Mouse (Mus musculus) c-Kit-positive CD71-positive TER-119-negative erythroid progenitor cells, embryonic 14.5 days (primary cell): Measurements from ENCODE around the gene Gemin4.

ENCODE experiments used
- DNase-seq: peaks from one replicate; pipeline ENCODE4 v3.0.0-alpha.2; 2013; ENCODE audit warnings: low read depth

The Gemin4 gene

DNA sequence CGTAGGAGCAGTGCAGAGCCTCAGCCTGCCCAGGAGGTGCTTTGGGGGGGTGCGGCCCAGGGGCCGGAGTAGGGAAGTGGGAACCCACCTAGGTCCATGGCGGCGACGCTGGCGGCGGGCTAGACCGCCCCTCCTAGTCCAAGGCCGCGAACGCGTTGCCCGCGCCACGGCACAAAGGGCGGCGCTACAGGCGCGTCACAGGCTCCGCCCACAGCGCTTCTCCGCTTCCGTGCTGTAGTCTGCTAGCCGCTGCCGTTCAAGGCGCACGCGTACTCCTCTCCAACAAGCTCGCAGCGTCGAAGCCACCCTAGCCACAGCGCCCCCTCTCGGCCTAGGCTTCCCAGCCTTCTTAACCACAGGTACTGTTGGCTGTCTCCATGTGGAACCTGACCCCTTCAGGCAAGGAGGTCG, at the start of gene Gemin4, which contains the start of gene Dbil5:
Gene Gemin4 (minus strand): TSS at position 275 of the 411 bp plus-strand sequence.
Gene Dbil5 (plus strand): TSS at position 219 of the 411 bp plus-strand sequence.
- peak; percentile 98 for DNase-seq

DNA sequence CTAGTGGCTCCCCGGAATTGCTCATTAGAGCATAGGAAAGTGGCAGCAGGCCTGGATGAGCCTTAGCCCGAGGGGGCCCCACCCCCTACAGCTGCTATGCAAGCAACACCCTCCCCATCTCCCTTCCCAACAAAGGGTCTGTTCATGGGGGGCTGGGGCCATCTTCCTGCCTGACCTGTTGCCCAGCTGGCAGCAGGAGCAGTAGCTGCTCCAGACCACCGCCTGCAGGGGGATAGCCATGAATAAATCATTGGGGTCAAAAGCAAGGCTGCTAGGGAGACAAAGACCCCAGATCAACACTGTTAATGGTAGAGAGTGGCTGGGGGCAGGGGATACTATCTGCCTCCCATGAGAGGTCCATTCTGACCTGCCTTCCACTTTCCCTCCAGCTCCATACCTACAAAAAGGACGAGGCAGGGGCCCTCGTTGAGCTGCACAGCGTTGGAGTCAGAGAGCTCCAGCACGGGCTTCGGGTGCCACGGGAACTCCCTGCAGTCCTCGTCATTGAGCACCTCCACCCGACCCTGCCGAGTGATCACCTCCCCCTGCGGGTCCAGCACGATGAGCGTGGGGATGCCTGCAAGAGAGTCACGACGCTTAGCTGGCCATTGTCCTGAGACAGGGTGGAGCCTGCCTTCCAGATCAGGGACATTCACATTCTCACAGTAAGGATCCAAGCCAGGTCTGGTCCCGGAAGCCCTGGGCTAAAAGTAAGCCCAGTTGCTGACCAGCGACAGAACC, 45.3 kb upstream of the Gemin4 start:
- no peak for DNase-seq

DNA sequence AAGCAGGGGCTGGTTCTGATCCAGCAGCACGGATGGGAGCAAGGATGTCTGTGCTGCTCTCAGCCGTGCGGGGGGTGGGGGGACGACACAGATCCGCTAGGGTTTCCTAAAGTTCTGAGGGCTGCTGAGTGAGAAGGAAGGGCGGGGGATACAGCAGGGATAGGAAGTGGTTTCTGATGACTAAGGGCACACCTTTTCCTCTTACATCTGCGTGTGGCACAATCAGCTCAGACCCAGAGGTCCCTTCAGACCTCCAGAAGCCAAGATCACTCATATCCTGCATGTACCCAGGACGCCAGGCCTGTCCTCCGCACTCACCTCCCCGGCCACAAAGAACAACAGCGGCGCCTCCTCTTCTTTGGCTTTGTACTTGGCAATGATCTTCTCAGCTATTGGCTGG, 43.8 kb upstream of the Gemin4 start:
- DNase-seq = no peak

DNA sequence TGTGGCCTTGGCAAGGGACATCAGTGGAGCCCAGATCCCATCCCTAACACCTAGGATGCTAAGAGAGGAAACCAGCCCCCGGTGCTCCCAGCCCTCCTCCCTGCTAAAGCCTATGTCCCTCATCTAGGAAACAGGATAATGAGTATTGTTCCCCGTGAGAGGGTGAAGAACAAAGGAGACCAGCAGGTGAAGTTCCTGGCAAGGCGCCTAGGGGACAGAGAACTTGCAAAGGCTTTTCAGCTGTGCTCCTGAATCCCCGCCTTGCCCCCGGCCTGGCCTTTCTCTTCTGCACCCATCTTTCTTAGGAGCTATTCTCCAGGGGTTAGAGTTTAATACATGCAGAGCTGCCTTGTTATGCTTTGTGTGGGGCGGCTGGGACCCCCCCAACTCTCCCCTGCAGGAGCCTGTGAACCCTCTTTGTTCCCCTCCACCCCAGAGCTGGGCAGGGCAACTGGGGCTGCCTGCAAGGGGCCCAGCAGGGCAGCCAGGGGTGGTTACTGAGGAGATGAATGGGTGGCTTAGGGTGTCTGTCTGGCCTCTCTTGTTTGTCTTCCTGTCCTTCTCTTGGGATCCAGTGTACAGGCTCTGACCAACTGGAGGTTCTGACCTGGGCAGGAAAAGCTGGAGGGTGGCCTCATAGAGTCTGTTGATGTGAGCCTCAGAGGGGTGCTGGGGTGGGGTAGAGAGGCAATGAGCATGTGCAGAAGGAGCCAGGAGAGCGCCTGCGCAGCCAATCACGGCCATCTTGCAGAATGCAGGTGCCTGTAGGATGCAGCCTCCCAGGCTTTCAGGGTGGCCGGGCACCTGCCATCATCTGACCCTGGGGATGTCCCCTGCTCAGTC, 43.0 kb upstream of the Gemin4 start:
- DNase-seq = no peak

DNA sequence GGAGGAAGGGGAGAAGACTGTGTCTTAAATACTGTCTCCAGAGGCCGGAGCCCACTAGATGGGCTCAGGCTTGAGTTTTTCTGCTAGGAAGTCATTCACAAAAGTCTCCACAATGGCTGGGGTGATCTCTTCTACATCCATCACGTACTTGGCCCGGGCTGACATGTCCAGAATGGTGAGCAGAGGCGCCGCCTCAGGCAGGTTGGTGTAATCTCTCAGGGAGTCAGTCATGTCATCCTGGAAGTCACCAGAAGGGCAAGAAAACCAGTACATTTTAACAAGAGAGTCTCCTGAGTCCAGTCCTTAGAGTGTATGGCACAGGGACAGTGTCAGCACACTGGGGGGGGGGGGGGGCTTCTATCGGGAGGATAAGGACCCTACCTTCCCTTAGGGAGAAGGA, 41.0 kb upstream of the Gemin4 start:
- no peak for DNase-seq

DNA sequence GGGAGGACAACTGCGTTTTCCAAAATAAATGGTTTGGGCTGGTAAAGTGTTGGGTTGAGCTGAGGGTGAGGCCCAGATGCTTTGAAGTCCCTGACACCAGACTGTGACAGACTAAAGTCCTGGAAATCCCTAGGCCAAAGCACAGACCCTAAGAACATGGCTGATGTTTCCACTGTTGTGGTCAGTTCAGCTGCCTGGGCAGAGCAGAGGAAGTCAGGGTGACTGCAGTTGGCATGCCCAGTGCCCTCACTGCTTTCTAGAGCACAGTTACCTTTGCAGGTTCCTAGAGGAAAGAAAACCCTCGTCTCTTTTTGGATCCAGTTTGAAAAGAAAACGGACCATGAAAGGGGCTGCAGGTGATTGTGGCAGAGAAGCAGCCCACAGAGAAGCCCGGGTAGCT, 39.9 kb upstream of the Gemin4 start:
- DNase-seq = no peak

DNA sequence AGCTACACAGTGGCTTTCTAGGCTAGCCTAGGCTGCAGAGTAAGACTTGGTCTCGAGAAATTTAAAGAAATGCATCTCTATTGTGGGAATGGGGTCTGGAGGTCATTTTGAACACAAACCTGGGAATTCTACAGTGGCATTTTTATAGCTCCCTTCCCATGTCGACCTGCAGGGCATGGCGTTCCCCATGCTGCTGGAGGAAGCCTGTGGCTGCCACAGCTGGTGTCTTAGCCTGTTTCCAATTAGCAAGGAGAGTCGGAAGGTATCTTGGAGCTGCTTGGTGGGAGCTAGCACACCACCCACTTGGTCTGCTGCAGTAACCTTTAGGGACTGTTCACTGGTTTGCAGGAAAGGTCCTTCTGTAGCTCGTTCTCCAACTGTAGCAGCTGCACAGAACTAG, 38.7 kb upstream of the Gemin4 start:
- no peak for DNase-seq

DNA sequence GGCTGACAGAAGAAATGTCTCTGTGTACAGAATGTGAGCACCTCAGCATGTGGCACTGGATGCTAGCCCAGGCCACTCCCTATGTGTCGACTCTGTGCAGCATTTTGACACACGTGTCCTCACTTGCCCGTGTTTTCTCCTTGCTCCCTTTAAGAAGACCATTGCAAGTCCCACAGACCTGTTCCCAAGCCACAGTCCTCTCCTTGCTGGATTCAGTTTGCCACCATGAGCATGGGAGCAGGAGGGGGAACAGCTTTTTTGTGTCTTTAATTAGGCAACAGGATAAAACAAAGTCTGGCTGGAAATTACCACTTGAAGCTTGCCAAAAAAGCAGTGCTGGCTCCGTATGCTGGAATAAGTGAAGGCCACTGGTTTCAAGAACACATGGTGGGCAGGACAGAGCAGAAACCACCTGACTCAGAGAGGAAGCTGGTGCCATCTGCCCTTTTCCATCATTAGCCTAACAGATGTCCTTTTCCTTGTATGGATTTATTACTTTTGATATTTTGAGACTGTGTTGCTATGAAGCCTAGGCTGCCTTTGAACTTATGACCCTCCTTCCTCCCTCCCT, 38.1 kb upstream of the Gemin4 start:
- no peak for DNase-seq

DNA sequence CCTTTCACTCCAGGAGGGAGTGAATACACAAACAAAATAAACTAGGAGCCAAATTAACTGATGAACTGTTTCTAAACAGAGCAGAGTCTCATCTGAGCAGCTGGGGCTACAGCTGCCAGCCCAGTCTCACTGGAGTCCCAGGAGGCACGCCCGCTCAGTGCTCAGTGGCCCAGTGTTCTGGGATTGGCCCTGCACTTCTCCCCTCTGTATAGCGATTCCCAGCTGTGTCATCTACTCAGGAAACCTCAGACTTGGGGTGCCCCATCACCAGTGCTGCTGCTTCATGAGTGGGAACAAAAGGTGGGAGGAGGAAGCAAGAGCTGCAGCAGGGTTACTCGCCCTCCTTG, 36.4 kb upstream of the Gemin4 start:
- DNase-seq = no peak

DNA sequence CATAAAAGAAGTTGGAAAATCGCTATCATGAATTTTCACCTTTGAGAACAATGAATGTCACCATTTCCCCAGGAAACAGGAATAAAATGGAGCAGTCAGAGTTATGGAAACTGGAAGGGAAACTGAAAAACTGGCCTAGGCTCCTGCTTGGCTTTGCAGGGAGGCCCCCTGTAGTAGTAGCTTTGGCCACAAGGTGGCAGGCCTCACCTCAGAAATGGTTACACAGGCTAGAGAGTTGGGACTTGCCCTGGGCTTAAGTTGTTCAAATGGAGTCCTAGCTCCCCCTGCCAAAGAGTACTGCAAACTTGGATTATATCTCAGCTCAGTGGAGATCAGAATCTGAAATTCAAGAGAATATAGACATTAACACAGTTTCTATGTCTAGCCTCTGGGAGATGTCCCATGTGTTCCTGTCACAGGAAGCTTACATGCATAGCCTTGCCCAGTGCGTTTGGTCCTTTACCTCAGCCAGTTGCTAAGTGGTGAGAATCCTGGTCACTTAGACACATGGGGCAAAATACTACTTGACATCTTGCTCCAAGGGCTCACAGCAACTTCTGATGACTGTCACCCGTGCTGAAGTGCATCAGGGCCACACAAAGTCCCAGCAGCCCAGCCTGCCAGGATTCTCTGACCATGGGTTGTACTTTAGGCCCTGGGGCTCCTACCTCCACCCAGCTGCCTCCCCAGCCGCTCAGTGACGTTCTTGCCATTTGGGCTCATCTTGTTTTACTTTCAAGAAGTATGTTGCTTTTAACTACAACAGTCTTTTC, 35.9 kb upstream of the Gemin4 start:
- peak; percentile 46 for DNase-seq

DNA sequence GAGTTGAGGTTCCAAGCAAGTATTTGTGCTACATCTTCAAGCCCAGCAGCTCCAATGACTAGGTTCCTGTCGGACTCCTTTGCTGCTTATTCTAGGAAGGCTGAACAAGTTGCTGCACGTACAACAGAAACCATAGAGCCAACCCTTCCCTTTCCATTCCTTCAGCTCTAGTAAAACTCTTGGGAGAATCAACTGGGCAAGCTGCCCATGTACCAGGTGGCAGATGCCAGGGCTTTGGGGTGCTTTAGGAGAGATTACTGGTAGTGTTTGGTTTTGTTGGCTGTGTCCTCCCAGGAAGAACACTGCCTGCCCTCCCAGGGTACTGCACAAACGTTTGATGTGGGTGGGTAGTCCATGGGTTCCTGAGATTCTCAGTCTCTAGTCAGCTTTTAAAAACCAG, 34.6 kb upstream of the Gemin4 start:
- DNase-seq = no peak

DNA sequence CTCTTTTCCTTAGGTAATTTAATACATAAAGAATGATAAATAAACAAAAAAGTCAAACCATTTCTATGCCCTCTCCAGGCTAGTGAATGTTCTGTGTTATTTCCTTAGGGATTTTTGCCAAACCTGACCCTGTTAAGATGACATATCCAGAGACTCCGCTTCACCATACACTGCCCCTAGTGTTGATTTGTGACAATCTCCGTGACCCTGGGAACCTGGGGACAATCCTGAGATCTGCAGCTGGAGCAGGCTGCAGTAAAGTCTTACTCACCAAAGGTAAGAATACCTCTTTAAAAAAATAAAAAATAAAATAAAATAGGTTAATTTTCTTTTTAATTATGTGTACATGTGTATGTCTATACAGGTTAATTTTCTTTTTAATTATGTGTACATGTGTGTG, 29.8 kb upstream of the Gemin4 start:
- DNase-seq = no peak

DNA sequence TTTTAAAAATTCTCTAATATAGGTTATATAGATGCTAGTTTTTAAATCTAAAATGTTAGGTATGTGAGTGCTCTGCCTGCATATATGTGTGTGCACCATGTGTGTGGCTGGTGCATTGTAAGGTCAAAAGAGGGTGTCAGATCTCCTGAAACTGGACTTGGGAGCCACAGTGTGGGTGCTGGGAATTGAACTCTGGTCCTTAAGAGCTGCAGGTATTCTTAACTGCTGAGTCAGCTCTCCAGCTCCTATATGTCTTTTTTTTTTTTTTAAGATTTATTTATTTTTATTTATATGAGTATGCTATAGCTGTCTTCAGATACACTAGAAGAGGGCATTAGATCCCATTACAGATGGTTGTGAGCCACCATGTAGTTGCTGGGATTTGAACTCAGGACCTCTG, 29.0 kb upstream of the Gemin4 start:
- DNase-seq = no peak

DNA sequence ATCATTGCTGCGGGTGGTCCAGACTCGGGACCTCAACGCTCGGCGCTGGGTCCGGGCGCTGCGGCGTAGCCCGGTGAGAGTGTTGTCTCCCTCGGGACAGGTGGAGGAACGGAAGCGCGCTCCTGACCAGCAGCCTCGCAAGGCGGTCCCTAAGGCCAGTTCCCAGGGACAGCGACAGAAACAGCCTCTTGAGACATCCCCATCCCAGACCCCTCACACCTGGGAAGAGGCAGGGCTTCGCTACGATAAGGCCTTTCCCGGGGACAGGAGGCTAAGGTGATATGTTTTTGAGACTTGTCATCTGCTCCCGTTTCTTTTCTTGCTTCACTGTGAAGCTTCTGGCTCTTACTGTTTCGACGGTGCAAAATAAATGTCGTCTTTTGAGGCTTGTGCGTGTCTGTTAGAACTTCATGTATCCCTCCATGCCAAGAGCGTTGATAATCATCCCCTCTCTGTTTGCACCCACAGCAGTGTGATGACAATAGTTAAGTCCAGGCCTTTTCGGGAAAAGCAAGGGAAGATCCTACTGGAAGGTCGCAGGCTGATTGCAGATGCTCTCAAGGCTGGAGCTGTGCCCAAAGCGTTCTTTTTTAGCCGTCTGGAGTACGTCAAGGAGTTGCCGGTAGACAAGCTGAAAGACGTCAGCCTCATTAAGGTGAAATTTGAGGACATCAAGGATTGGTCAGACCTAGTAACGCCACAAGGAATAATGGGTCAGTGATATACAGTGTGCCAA, 26.5 kb upstream of the Gemin4 start:
- DNase-seq = no peak

DNA sequence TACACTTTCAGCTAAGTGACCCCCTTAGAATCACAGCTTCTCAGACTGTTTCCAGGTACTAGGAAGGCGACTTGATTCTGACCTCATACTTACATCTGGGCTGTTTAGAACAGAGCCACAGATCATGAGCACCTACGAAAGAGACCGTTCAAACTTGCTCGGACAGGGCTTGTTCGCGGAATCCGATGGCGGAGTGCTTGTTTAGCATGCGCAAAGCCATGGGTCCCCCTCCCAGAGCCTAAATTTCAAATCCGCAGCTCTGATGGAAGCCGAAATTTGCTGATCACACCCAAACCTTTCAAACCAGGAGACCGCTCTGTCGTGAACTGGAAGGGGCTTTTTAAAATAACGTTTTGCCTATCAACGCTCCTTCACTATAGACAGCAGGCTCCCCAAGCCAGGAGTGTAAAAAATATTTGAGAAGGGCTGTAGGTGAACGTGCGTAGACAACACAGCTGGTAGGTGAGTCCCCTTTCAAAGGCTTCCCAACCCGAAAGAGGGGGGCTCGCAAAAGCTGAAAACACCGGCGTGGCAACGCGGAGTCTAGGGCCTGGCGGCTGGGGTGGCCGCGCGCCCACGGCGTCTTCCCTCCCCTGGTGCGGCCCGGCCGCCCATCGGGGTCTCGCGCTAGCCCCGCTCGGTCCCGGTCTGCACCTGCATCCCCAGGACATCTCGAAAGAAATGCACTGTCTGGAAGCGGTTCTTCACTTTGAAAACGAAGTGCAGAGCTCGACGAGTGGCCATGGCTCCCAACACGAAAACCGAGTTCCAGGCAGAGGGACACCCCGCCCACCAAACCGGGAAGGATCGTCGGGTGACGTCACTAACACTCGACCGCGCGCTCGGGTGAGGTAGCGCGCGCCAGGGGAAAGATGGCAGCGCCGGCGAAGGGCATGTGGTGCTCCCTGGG, 25.7 kb upstream of the Gemin4 start, which contains the start of the genes Mrm3 and Glod4:
Gene Mrm3 (plus strand): TSS at position 815 of the 910 bp plus-strand sequence.
Gene Glod4 (minus strand): TSS at position 825 of the 910 bp plus-strand sequence.
- peak; percentile 83 for DNase-seq

DNA sequence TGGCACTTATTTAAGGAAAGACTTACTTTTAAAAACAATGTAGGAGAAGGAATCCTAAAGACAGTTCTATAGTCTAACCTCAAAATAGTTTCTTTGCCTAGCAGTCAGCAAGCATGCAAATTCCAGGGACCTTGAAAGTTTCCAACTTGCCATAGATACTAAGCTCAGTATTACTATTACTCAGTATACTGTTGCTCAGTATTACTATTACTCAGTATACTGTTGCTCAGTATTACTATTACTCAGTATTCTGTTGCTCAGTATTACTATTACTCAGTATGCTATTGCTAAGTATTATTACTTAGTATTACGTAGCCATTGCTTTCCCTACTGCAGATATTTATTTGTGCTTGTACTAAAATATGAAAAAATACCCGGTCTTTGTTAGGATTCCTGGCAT, 22.3 kb upstream of the Gemin4 start:
- no peak for DNase-seq

DNA sequence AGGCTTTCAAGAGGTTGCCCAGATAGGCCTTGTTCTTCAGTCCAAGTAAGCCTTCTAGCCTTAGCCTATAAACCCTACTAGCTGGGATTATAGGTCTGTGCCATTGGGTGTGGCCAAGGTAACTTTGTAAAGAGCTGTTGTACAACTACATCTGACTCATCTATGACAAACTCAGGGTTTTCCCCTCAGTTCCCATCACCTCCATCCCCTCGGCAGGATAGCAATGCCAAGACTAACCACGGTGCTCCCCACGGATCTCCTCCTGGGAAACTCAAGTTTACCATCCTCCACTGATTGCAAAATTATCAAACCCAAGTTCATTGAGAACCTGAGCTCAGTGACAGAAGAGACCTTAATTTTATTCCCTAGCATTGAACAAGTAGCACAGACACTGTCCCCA, 18.7 kb upstream of the Gemin4 start:
- DNase-seq = no peak

DNA sequence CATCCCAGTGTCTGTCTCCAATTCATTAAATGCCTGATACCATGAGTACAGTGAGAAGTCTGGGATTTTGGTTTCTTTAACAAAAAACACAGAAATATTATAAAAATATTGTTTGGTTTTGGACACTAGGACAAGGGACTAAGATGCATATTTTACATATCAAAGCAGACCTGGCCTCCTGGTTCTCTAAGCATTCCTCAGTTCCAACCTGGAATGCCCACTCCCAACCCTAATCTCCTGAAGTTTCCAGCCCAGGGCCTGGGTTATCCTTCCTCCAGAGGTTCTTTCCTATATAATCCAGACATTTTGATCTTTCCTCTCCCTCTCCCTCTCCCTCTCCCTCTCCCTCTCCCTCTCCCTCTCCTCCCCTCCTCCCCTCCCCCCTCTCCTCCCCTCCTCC, 7.6 kb upstream of the Gemin4 start:
- DNase-seq = no peak

DNA sequence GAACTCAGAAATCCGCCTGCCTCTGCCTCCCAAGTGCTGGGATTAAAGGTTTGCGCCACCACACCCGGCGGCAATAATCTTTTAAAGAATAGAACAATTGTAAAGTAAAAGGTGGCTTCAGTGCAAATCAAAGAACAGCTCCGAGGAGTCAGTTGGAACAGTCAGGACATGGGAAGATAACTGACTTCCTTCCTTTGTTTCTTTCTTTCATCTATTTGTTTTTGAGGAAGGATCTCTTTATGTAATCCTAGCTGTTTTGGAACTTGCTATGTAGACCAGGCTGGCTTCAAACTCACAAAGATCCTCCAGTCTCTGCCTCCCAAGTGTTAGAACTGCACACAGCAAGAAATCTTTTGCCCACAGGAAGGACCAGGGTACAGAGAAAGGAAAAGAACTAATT, 7.2 kb upstream of the Gemin4 start:
- DNase-seq = no peak

DNA sequence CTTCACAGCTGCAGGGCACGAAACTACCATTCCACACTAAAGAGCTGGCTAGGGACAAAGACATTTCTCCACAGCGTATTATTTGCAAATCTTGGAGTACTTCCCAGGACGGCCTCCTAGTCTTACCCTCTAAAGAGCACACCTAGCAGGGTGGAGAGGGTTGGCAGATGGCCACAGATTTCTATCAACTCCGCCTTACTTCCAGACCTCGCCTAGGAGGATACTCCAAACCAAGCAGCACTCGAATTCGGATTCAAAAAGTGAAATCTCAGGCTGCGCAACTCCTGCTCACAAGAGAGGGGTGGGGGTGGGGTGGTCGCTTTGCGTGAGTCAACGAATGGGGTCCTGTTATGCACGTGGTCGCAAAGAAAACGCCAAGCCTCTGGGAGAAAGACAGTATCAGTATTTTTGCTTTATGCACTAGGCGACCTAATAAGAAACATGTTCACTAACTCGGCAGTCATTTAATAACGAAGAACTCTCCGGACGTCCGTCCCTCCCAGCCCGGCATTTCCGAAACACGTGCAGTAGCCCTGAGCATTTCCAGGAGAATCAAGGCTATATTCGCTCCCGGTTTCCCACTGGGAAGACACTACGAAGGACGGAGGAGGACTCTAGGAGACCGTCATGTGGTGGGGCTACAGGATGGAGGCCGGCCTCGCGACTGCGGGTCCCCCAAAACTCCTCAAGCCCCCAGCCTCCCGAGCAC, 629 bp downstream of the Gemin4 start:
- peak; percentile 40 for DNase-seq
